In the genomic region with DNA sequence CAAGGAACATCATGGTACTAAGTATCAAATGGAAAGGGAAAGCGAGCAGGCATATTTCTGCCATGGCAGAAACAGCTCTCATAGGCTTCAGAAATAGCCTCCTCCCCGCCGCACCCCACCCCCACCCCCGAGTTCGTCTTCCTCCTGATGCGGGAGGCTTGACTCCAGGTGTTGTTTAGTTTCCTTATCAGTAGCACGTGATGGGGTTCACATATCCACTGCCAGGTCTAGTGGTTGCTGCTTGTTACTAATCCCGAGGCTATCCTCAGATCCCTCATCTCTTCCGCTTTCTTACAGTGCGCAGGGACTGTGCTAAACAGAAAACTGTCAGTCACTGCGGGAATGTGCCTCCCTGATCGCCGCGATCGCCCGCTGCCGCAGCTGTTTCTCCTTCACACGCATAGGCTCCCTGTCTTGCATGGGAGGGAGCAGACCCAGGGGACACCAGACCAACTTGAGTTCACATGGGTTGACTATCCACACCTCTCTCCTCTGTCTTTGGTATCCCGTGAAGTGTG, we compare ENCODE assay signal across 8 mouse cellular contexts. TPM values are rescaled to one million over a fixed set of nuclear protein-coding genes. Genes with fewer than 3 reads are reported as not detected.
DNase-seq lines count a peak whose midpoint lies in the region.

No protein-coding gene starts in this region.

- H3K4me1 ChIP-seq in hindbrain, embryonic 10.5 days (replicated peaks), result peaks cover 15% of the 10 kb centered on the region
- peaks cover 20% of the 10 kb centered on the region for H3K4me1 ChIP-seq in megakaryocyte, embryonic 14.5 days

- DNase-seq in retina, embryonic 14.5 days (ENCODE audit: low spot score), result peak; percentile 16
- no peak for DNase-seq in retina, postnatal 1 day
- peak; percentile 8 for DNase-seq in embryo, embryonic 10 days (ENCODE audit: low spot score)
- DNase-seq in hindbrain, embryonic 10.5 days (ENCODE audit: low spot score), result no peak
- DNase-seq in adrenal gland, postnatal 10 days, result no peak
- no peak for DNase-seq in frontal cortex, adult 2 months (ENCODE audit: extremely low spot score in 1 of 2, low spot score in 1 of 2)
- no peak for DNase-seq in adrenal gland, adult 8-10 months

- H3K27me3 ChIP-seq in hindbrain, embryonic 10.5 days (ENCODE audit: insufficient read depth, poor library complexity, severe bottlenecking), result peaks cover 11% of the 10 kb centered on the region
- H3K27me3 ChIP-seq in megakaryocyte, embryonic 14.5 days (replicated peaks), result peaks cover 21% of the 10 kb centered on the region

- no peaks in the 10 kb centered on the region for H3K9me3 ChIP-seq in hindbrain, embryonic 10.5 days
- H3K9me3 ChIP-seq in megakaryocyte, embryonic 14.5 days, result no peaks in the 10 kb centered on the region

- WGBS in hindbrain, embryonic 10.5 days, result 3% methylated on average over 19 of the region's 19 CpGs

- peak overlapping the region; percentile 73 for H3K4me3 ChIP-seq in hindbrain, embryonic 10.5 days
- peak overlapping the region; percentile 94 for H3K4me3 ChIP-seq in megakaryocyte, embryonic 14.5 days (replicated peaks)

- peak overlapping the region; percentile 85 for H3K27ac ChIP-seq in hindbrain, embryonic 10.5 days

- H3K36me3 ChIP-seq in hindbrain, embryonic 10.5 days, result no peaks in the 10 kb centered on the region
- H3K36me3 ChIP-seq in megakaryocyte, embryonic 14.5 days (replicated peaks; ENCODE audit: low read length), result no peaks in the 10 kb centered on the region

RNA-seq across cellular contexts. Expression of gene Wnt7a, which starts 30.0 kb away (rescaled TPM):
- 10.0 and 11.0 TPM in 2 replicates for polyA plus RNA-seq in hindbrain, embryonic 10.5 days (2016; fragmentation: Nextera tagmentation; extraction: Ambion mirVana)
- not detected in 2 replicates for polyA plus RNA-seq in megakaryocyte, embryonic 14.5 days (2012; ENCODE audit: insufficient read depth, low replicate concordance)
- not detected for total RNA-seq in adrenal gland, postnatal 10 days (2021)
- polyA plus RNA-seq in frontal cortex, adult 2 months (2012; rRNA removed), result 17.2 and 20.1 TPM in 2 replicates
- total RNA-seq in adrenal gland, adult 8-10 months (2022), result not detected

RNA-seq across cellular contexts. Expression of gene Chchd4, which starts 32.1 kb away (rescaled TPM):
- 26.7 and 34.2 TPM in 2 replicates for polyA plus RNA-seq in hindbrain, embryonic 10.5 days (2016; fragmentation: Nextera tagmentation; extraction: Ambion mirVana)
- 0.79 and 6.6 TPM in 2 replicates for polyA plus RNA-seq in megakaryocyte, embryonic 14.5 days (2012; ENCODE audit: insufficient read depth, low replicate concordance)
- 10 to 100 TPM; 15.7 to 16.4 TPM for total RNA-seq in adrenal gland, postnatal 10 days (2021)
- polyA plus RNA-seq in frontal cortex, adult 2 months (2012; rRNA removed), result 17.4 and 19.3 TPM in 2 replicates
- 10 to 100 TPM; 16.6 to 19.3 (median 18.2) TPM for total RNA-seq in adrenal gland, adult 8-10 months (2022)

RNA-seq across cellular contexts. Expression of gene Tmem43, which starts 32.3 kb away (rescaled TPM):
- polyA plus RNA-seq in hindbrain, embryonic 10.5 days (2016; fragmentation: Nextera tagmentation; extraction: Ambion mirVana), result 61.9 and 62.7 TPM in 2 replicates
- polyA plus RNA-seq in megakaryocyte, embryonic 14.5 days (2012; ENCODE audit: insufficient read depth, low replicate concordance), result 1.5 and 3.9 TPM in 2 replicates
- 10 to 100 TPM; 25.6 to 35.3 TPM for total RNA-seq in adrenal gland, postnatal 10 days (2021)
- 28.4 and 34.4 TPM in 2 replicates for polyA plus RNA-seq in frontal cortex, adult 2 months (2012; rRNA removed)
- total RNA-seq in adrenal gland, adult 8-10 months (2022), result 10 to 100 TPM; 46.0 to 70.9 (median 60.9) TPM

Comparison
In these comparisons a context has a peak if more than half of its experiments do, and no peak if none do; other contexts are left out.
1. DNase-seq: peak in retina, embryonic 14.5 days (single experiment) and embryo, embryonic 10 days (single experiment); none in retina, postnatal 1 day (single experiment), hindbrain, embryonic 10.5 days (single experiment), adrenal gland, postnatal 10 days (single experiment), frontal cortex, adult 2 months (0 of 2) and adrenal gland, adult 8-10 months (single experiment).
2. RNA of gene Wnt7a, which starts 30.0 kb away (polyA plus RNA-seq): 17.2 to 20.1 TPM in frontal cortex, adult 2 months and 10.0 to 11.0 TPM in hindbrain, embryonic 10.5 days; not detected in megakaryocyte, embryonic 14.5 days; every median in the first group is over 10 times any median in the second.